Mouse (Mus musculus) cortical plate, adult 2 months (tissue): ENCODE results near the gene Jmjd6.

Experiments used
- CTCF ChIP-seq: fragments of 200-500 bp; IDR thresholded peaks from 2 replicates; pipeline ENCODE4 v1.5.1; 2011; ENCODE audit warnings: mild to moderate bottlenecking, control low read depth, low read length; ENCODE audit not compliant: insufficient read depth; ENCODE audit errors: extremely low read depth
- POLR2A ChIP-seq: fragments of 200-500 bp; IDR thresholded peaks from 2 replicates; pipeline ENCODE4 v1.6.1; 2011; ENCODE audit warnings: mild to moderate bottlenecking, low read length, control low read depth; ENCODE audit not compliant: insufficient read depth; ENCODE audit errors: extremely low read depth

GRCm38 (mm10) chr11:116847187-116848085, 4.2 kb upstream of the Jmjd6 start:
- TF ChIP-seq CTCF (no peak), POLR2A (no peak)
